Mouse (Mus musculus) embryo, embryonic 11.5 days (tissue): ENCODE measurements around the gene Klhl29.

Experiments used
- DNase-seq: peaks from one replicate; pipeline ENCODE4 v3.0.0-alpha.2; 2012; ENCODE audit warnings: low read depth, low spot score

Klhl29 gene

DNA sequence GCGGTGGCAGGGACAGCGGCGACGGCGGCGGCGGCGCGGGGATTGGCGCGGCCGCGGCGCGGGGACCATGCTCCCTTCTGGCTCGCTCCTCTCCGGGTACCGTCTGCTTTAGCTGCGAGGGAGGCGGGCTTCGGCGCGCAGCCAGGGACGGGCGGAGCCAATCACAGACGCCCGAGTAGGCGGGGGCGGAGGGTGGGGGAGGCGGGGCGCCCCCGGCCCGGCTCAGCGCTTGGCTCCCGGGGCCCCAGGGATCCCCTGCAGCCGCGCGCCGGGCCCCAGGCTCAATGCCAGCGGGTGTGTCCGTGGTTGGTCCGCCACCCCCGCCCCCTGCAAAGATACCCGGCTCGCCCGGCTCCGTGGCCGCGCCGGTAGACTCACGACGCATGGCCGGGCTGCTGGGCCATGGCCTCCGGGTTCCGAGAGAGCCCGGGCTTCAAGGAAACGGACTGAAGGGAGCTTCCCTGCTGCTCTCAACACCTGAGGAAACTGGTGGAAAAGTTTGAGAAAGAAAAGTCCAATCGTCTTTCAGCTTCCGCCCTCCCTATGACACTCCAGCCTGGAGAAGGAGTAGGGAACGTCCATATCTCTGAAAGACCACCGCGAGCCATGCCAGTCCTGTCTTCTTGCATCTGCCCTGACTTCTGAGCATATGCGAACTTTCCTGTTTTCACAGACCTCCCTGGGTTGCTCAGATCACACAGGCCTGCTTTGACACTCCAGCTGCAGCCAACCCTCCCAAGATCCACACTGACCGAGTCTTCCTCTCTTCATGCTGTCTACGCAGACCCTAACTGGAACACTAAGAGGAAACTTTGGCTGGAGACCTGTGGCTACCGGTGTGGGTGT is at the start of gene Klhl29:
TSS of gene Klhl29 (minus strand) at position 67 of the 846 bp plus-strand sequence.
- peak; percentile 69 for DNase-seq

DNA sequence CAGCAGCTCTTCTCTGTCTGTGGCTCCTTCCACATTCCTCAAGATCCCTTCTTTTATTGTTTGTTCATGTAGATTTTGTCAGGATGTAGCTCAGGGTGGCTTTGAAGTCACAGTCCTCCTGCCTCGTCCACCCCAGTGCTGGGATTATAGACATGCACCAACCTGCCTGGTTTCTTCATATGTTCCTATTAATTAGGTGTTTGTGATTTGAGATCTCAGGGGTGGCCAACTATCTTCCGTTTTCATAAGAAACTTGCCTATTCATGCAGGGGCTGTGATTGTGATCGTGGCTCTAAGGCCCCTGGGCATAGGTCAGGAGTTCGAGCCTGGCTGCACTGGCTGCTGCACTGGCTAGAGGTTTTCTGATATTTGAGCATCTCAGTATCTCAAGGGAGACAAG is 49.8 kb upstream of the Klhl29 start:
- no peak for DNase-seq

DNA sequence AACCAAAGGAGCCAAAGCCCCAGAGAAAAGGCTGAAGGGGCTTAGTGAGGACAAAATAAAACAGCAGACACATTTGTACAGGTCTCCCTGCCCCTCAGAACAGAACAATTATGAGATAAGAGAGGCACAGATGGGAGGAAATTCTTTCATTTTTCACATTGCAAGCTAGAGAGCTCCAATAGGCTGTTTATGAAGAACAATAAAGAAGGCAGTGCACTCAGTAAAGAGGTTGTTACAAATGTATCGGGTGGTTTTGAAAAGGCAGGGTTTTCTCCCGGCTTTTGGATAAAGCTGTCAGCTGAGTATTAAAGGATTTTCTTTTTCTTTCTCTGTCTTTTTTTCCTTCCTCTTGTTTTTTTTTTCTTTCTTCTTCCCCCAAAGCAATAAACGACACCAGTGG is 40.3 kb upstream of the Klhl29 start:
- DNase-seq: no peak

DNA sequence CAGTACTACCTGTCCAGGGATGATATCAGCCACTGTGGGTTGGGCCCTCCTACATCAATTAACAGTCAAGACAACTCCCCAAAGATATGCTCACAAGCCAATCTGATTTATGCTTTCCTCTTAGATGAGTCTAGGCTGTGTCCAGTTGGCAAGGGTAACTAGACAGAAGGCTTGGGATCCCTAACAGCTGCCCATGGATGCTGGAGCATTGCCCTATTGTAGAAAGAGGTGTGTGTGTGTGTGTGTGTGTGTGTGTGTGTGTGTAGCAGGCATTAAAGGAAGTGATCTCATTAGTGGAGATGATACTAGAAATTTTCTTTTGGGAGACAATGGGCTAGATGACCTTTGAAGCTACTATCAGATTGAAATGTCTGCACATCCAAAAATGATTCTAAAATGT is 38.5 kb upstream of the Klhl29 start:
- DNase-seq: no peak

DNA sequence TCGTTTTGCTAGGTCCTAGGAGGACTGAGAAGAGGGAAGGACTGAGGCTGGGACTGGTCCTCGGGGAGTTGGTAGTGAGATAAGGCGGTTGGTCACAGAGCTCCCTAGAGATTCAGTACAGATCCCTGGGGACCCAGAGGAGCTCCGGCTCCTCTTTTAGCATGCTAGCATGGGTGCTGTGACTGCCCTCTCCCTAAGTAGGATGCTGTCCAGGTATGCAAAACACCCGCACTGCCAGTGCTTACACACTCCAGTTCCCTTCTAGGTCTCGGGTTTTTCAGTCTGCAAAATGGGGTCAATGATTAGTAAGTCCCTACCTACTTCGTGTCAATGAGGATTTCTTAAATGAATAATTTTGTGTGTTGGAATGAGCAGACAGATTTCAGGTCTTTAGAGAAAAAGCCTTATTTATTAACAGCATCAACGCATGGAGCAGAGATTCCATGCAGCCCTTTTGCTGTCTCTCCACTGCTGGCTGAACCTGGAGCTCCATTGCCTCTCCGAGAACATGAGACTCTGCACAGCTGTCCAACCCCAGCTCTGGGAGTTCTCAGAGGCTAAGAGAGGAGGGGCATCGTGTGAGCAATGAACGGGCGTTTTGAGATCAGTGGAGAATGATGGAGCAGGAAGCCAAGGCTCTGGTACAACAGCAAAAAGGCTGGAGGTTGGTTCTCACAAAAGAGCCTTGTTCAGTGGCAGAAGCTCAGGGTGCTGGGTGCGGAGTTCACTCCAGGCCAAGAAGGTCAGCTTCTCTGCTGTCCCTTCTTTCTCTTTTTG is 36.5 kb upstream of the Klhl29 start:
- DNase-seq: no peak

DNA sequence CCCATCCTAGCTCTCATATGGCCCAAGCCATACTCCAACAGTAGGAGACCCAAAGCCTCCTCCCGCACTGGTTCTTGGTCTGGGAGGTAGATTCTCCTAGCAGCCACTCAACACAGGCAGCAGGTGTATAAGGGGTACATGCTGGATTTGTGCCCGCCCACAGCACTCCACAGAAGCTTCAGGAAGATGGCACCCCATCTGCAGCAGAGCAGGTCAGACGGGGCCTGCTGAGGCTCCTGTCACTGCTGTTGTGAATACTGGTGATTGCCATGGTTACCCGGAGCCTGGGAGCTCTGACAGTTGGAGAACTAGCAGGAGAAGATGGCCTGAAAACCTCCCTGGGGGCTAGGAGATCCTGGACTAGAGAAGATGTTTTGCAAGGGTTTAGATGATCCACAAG is 35.9 kb upstream of the Klhl29 start:
- DNase-seq: no peak

DNA sequence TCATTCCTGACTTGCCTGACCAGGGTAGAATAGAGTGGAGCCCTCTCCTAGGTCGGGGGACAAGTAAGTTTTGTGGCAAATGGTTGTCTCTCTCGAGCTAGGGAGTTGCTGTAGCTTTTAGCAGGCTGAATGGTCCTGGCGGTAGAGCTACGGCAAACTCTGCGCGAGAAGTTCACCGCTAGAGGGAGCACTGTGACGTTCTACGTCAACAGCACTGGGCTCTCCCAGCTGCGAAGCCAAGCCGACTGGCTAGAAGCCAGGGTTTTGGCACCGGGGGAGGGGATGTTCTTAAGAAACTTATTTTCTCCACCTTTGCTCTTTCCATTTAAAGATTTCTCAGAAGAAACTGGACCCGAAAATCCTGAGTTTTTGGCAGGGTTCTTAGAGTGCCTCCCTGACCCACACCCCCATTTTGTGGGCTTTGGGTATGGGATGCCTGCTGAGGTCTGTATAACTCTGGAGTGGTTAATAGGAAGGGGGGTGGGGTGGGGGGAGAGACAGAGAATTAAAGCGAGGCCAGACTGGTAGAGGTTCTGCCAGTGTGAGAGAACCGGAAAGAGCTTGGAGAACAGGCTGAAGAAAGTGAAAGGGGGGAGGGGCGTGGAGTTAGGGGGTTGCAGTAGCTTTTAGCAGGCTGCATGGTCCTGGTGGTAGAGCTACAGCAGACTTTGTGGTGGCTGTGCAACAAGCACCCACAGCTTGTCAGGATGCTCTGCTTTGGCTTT is 35.1 kb upstream of the Klhl29 start:
- peak; percentile 86 for DNase-seq

DNA sequence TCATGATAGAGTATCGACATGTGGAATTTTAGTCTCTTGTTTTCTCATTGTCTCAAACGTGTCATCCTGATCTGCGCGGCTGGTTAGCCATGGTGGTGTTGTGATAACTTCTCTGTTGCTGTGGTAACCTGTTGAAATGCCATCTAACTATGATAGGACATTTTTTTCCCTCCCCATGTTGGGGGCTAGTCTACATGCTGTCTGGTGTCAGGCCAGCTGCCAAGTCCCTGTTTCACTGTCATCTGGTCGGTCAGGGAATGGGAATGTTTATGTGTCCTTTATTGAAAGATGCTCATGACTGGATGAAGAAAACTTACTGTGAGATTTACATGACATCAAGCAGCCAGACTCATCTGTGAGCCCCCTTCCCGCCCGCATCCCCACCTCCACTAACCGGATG is 31.7 kb upstream of the Klhl29 start:
- no peak for DNase-seq

DNA sequence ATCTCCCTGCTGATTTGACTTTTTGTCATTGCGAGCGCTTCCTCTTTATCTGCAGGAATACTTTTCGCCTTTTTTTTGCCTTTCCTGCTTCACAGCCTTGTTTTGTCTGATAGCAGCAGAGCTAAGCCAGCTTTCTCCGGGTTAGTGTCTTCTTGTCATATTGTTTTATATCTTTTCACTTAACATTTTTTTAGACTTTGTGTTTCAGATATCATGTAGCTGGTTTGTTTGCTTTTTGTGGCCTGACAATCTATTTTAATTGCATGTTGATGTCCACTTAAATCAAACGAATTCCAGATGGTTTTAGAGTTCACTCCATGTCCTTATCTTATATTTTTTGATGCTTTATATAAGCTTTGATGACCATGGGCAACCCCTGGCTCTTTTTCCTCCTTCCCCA is 21.9 kb upstream of the Klhl29 start:
- no peak for DNase-seq

DNA sequence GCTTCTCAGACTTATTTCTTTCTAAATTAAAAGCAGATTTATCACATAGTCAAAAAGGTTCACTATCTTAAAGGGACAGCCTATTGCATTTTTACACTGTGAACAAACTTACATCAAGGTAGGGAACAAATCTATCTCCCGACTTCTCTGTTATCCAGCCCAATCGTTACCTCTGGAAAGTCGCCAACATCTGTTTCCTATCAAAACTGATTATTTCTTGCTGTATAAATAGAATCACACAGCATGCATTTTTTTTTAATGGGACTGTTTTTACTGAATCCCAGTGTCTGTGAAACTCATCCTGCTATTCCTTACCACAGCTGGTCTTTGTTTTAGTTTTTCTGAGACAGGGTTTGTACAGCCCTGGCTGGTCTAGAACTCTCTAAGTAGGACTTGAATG is 19.7 kb upstream of the Klhl29 start:
- DNase-seq: no peak

DNA sequence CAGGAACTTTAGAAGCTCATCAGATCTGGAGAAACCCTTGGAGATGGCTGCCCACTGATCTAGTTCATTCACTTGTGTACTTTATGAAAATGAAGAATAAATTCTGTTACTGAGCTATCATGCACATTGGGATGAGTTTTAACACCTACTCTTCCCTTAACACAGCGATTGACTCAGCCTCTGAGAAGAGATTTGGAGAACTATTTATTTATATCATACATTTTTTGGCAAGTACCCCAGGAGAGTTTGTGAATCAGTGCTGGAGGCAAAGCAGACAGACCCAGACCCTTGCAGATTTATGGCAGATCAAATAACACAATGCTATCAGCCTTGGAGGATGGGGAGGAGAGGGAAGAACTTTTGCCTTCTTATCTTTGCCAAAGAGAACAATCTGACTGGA is 11.6 kb upstream of the Klhl29 start:
- no peak for DNase-seq

DNA sequence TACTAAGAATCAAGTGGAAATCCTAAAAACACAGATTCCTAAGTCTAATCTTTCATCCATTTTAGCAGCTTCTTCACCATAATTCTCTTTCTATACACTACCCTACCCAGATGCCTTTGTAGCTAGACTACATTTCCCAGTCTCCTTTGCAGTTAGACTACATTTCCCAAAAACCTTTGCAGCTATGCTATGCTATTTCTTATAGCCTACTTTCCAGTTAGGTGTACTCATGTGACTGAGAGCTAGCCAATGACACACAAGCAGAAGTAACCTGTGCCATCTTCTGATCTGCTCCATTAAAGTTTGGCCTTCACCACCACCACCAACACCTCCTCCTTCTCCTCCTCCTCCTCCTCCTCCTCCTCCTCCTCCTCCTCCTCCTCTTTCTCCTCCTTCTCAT is 11.2 kb upstream of the Klhl29 start:
- no peak for DNase-seq

DNA sequence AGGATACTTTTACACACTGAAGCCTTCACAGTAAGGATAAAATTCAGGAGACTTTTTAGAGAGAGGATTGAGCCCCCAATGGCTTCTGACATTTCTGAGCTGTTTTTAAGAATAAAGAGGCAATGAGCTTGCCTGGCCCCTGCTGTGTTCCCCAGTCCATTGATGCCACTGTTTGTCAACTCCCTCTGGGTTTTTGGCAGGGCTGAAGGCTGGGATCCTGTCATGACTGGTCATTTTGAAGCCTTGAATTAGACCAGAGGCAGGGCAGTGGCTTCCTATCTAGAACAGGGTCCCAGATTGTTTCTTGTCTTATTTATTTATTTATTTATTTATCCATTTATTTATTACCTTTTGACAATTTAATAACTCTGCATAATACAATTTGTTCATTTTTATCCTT is 6.2 kb upstream of the Klhl29 start:
- DNase-seq: no peak

DNA sequence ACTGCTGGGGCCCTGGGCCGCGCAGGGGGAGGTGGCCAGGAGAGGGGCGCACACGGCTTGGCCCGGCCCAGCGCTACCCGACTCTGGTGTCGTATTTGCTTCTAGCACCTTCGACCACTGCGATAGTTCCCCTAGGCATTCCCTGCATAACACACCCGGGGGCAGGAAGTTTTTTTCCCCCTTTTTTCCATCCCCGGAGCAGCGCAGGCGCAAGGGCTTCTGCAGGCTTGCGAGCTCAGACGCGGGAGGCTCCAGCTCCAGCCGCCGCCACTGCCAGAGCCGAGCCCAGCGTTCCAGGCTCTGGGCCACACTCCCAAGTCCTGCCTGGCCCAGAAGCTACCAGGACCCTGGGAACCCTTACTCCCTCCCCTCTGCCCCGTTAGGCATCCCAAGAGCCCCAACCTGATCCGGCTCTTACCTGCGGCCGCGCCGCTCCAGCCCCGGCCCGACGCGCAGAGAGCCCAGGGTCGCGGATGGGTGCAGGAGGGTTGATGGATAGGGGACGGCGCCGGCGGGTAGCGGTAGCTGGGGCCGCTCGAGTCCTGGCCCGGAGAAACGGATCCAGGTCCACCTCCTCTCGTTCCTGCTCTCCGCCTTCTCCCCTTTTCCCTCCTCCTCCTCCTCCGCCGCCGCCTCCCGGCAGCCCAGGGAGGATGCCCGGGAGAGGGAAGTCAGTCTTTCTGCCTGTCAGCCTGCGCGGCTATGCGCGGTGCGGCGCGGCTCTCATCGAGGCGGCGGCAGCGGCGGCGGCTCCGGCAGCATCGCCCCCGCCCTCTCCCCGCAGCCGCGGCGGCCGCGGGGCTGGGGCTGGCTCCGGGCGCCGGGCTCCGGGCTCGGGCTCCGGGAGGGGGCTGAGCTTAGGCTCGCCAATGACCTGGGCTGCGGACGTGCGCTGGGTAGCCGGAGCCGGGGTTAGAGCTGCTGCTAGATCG is 532 bp downstream of the Klhl29 start:
- no peak for DNase-seq

DNA sequence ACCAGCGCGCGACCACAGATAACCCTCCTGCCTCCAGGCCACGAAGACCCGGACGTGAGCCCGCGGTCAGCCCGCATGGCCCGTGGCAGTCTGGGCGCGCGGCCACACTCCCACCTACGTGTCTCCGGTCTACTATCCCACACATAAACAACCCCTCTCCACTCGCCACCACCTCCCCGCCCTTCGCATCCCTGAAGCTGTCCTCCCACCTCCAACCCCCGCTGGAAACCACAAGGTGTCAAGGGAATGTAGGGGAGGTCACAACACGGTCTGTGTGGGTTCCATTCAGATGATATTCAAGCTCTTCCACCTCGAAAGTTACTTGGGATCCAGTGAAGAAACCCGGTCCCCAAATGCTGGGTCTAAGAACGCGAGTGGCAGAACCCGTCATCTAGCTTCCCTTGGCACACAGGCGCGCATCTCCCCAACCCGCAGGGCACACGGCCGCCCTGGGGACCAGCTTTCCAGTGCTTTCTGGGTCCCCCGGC is 1.2 kb downstream of the Klhl29 start:
- no peak for DNase-seq

DNA sequence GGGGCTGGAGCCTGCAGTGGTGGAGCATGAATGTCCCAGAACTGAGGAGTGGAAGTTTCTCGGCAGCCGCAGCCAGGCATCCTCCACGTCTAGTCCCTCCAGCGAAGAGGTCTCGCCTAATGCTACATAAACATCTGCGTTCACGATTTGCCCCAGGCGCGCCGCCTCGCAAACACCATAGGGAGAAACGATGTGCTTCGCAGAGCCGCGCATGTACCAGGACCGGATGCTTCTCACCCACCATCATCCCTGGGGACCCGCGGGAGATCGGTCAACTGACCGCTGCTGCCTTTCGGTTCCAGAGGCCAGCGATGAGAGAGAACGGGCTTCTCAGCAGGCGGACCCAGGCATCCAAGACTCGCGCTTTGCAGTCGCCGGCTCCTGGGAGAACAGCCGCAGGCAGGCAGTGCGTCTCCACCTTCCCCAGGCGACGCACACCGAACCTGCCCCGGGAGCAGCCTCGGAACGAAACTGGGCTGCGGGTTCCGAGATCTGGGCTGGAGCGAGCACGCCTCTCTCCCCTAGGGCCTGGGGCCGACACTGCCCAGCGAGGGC is 1.8 kb downstream of the Klhl29 start:
- DNase-seq: no peak

DNA sequence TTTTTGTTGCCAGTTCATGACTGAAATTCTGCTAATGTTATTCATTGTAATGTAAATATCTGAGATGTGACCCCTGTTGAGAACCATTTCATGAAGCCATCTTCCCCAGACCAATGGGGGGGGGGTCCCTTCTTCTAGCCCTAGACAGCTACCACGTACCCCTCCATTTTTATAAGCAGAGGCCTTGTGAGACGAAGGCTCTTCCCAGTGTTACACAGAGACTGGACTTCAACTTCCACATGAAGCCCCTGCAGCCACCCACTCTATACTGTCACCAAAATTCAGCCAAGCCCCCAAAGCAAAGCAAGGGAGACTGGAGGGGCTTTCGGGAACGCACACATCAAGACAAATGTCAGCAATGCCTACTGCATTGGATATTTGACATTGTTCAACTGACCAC is 6.1 kb downstream of the Klhl29 start:
- no peak for DNase-seq

DNA sequence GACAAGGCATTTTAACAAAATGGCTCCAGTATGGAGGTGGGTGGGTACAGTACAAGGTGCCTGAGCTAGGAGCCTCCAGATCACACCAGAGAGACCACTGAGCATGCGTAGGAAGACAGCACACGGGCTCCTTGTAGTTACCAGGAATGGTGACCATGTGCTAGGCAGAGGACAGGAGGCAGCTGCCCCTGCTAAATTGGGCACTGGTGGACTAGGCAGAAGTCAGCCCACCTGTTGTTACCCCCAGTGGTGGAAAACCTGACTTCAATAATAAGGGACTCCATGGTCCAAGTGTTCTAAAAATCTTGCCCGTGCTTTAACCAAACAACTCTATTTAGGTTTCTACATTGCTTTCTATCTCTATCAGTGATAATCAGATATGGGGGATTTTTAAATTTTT is 10.6 kb downstream of the Klhl29 start:
- DNase-seq: no peak

DNA sequence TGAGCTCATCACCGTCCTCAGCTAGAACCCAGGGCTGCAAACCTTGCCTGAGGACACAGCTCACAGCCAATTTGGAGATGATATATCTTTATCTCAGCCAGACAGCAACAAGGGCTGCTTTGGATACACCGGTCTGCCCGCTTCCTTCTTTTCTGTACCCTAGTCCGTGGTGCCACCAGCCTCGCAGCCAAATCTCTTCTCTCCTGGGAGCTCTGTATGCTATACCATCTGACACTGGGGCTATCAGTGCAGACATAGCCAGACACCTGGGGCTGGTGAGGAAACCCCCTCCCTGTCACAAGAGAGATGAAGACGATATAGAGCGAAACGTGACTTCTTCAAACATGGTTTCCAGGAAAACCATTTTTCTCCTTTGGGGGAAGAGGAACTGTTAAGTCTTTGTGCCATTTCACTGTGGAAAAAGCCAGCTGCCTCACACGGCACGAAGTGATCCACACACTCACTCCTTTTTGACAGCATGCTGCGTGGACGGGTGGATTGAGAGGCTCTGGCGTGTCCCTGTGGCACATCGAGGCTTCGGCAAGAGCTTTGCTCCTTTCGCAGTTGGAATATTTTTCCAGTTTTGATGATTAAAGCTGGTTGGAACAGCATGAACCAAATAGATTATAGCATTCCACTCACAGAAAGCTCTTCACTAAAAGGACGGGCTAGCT is 11.4 kb downstream of the Klhl29 start:
- DNase-seq: no peak

DNA sequence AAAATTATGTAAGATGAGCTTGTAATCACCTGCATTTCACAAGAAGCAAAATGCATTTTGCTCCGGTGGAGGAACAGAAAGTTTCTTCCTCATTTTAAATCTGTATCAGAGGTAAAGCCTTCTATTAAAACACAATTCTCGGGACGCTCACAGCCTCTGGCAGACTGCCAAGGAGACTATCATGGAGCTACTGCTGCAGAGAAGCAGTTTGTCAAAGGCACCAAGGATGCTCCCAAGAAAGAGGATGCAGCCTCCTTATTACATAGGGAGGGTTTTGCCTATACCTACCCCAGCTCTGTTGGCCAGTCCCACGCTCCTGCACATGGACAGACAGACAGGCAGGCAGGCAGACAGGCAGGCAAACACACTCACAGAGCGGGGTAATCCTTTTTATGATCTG is 16.4 kb downstream of the Klhl29 start:
- no peak for DNase-seq
